Mouse (Mus musculus) thymus, postnatal 4 days (tissue): ENCODE results near the gene Traf5.

Experiments used
- DNase-seq: peaks from one replicate; pipeline ENCODE4 v3.0.0; 2021

The Traf5 gene

DNA sequence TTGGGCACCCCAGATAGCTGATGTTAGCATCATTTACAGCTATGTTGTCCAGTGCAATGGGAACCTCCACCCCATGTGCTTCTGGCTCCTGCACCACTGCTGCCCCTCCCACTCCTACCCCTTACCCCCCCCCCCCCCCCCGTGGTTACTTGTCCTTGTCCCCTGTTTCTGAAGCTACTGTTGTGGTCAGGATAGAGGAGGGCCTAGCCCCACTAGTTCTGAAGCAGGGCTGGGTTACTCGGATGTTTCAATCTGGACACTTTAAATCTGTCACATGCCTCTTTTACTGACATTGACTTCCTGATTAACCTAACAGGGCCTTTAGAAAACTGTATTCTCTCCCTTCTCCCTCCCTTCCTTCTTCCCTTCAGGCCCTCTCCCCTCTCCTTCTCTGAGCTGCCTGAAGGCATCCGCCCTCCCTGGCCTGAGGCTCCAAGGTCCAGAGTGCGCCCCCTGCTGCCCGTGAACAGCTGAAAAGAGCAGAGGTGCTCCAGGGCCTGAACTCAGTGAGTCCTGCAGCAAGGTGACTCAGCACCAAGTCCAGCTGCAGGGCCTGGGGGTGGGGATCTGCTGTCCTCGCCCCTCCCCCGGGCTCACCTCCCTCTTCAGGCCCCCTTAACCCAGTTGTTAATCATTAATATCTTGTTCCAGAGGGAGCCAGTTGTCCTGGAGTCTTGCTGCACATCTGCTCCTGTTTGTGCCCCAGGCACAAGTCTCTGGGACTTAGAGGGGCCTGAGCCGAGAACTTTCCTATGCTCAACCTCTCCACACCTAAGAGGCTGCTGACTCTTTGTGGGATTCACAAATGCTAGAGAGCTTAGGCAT, 128.2 kb downstream of the Traf5 start:
- peak; percentile 94 for DNase-seq

DNA sequence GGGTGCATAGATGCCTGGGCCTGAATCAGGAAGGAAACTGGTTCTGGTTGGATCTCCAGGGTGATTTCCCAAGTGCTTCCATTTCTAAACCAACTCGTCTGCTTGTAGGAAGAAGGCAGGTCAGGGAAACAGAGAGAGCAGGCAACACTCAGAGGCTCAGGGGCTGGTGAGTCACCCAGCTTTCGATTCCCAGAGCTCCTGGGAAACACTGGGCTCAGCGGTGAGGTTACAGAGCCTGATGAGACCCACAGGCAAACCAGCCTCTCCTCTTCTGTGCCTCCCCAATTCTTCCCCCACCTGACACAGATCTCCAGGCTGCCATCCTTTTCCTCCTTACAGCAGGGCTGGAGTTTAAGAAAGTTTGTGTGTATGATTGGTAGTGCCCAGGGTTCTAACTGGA, 128.9 kb downstream of the Traf5 start:
- no peak for DNase-seq

DNA sequence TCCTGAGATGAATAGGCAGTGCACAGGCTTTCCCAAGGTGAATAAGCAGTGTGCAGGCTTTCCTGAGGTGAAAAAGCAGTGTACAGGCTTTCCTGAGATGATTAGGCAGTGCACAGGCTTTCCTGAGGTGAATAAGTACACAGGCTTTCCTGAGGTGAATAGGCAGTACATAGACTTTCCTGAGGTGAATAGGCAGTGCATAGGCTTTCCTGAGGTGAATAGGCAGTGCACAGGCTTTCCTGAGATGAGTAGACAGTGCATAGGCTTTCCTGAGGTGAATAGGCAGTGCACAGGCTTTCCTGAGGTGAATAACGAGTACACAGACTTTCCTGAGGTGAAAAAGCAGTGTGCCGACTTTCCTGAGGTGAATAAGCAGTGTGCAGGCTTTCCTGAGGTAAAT, 131.4 kb downstream of the Traf5 start:
- no peak for DNase-seq

DNA sequence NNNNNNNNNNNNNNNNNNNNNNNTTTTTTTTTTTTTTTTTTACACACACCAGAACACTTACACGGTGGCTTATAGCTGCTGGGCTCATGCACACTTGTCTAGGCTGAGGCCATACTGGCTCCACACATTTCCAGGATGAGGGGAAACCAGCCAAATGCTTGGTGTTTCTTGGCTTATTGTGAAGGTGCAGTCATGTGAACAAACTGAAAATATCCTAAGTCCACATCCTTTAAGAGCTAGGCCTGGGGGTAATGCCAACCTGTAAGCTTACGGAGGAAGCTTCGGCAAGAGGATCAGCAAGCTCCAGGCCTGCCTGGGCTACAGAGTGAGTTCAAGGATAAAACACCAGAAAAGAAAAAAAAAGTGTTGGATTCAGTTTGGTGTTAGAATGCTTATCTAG, 135.0 kb downstream of the Traf5 start:
- DNase-seq = no peak

DNA sequence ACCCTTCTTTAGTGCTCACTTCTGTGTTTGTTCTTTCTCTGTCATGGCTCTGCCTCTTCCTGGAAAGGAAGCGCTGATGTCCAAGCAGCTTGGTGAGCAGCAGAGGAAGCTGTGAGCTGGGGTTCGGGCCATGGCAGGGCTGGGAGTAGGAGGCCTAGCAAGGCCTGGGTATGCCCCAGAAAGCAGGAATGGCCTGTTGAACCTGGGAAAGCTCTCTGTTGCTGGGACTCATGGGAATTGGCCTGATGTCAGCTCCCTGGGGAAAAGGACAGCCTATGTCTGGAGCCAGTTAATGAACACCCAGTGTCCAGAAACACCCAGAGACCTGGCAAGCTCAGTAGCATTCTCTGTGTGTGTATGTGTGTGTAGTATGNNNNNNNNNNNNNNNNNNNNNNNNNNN, 135.5 kb downstream of the Traf5 start:
- no peak for DNase-seq

DNA sequence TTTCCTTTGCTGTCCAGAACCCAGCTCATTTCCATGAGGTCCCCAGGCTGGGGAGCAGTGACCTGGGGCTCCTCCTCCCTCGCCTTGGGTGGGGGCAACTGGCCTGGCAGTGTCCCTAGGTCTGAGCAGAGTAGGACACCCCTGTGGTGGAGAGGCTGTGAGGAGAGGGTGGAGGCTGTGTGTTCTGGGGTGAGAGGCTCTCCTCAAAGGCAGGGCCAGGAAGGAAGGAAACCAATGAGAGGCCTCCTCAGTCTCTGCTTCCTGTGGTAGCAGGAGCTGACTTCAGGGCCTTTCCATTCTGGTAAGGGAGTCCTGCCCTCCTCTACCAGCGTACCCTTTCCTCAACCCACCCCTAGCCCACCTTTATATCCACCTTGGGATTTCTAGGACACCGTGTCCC, 136.1 kb downstream of the Traf5 start:
- peak; percentile 20 for DNase-seq

DNA sequence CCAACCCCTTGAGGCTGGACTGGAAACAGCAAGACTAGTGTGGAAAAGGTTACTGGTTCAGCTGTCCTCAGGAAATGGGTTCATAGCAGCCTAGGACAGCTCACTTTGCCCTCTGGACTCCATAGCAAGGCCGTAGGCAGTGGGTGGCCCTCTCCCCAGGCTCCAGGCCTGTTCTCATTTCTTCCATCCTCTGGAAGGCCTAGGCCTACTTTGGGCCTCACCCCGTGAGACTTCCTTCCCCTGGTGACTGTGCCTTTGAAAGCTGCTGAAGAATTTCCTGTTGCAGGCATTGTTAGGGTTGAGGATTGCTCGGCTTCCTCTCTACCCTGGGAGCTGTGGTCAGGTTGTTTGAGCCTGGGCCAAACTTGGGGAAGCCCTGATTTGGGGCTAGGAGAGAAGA, 137.3 kb downstream of the Traf5 start:
- DNase-seq = peak; percentile 24

DNA sequence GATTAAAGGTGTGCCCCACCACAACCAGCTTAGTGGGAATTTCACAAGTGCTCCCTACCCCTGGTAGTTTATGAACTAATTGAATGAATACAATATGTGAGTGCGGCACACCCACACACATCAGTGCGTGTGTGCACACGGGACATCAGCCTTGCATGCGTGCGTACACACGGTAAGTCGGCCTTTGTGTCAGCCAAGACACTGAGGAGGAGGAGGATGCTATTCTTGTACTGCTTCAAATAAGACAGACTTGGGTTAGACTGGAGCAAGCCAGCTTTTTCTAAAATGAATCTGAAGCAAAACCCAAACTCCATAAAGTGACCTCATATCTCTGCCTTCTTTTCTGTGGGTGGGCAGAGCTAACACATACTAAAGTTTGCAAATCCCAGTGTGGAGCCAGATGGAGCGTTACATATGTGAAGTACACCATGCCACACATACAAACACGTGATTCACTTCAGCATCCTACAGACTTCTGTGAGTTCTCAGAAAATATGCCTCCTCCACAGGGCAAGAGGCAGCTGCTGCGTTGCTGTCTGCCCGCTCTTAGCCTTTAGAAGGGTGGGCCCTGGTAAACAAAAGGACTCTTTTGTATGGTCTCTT, 139.5 kb downstream of the Traf5 start:
- no peak for DNase-seq

DNA sequence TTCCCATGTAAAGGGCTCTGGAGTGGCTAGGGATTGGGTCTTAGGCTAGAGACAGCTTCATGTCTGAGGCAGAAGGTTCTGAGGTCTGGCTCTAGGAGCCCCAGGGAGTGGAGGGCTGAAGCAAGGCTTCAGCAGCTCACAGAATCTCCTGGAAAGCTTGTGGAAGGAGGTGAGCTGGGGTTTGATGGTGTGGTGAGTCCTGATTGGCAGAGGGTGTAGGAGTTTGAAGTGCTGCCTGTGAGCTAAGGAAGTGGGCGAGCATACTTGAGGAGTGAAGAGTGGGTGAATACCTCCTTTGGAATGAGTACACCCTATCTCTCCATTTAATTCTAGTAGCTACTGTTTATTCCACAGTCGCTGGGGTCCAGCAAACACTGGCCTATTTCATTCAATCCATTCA, 141.7 kb downstream of the Traf5 start:
- DNase-seq = no peak

DNA sequence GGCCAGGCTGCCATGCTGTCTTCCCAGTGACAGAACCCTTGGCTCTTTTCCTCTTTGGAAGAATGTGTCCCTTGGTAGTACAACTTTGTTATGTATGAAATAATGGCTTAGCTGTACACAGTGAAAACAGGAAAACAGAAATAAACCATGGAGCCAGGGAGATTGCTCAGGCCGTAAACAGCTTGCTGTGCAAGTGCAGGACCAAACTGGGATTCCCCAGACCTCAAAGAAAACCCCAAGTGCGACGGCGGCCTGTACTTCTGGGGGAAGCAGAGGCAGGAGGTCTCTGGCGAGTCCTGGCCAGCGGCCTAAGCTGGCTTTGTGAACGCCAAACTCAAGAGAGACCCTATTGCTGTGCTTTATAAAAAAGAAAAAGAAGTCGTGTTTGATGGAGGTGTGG, 143.8 kb downstream of the Traf5 start:
- no peak for DNase-seq

DNA sequence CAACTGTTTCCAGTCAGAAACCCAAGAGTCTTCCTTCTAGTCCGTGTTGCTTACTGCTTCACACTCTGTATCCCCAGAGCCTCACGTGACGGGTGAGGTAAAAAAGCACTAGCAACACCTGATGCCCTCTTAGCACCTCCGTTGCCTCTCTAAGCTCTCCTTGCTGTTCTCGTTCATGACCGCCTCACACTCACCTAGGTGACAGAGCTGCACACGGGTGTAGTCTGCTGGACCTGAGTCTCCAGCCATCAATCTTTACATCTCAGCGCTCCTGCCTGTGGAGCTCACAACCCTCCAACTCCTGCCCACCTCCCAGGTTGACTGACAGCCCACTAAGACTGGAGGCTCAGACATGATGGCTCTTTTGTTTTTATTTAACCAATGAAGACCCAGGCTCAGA, 144.6 kb downstream of the Traf5 start:
- DNase-seq = no peak
